Mouse (Mus musculus) adrenal gland, postnatal 25 days (tissue): Measurements from ENCODE around the gene Zcchc7. TPM values are rescaled to one million over a fixed set of nuclear protein-coding genes. Genes with fewer than 3 reads are reported as not detected.

ENCODE experiments used
- DNase-seq: peaks from one replicate; pipeline ENCODE4 v3.0.0; 2021; ENCODE audit warnings: mixed read lengths
- long read RNA-seq: library from polyadenylated mRNA; stranded (forward); transcript quantifications from one replicate; pipeline ENCODE4 v2.0.0, GENCODE M21; 2021
- total RNA-seq: library from RNA; stranded (reverse); gene quantifications from 2 replicates; pipeline ENCODE4 v1.2.3, GENCODE M21; 2021

The Zcchc7 gene
- 61.2 and 71.2 TPM in 2 replicates for total RNA-seq
- long read RNA-seq, partial matches to known transcripts: 1 of 13 reads
- long read RNA-seq, other reads (novel, unspliced or antisense): 9 of 13 reads

DNA sequence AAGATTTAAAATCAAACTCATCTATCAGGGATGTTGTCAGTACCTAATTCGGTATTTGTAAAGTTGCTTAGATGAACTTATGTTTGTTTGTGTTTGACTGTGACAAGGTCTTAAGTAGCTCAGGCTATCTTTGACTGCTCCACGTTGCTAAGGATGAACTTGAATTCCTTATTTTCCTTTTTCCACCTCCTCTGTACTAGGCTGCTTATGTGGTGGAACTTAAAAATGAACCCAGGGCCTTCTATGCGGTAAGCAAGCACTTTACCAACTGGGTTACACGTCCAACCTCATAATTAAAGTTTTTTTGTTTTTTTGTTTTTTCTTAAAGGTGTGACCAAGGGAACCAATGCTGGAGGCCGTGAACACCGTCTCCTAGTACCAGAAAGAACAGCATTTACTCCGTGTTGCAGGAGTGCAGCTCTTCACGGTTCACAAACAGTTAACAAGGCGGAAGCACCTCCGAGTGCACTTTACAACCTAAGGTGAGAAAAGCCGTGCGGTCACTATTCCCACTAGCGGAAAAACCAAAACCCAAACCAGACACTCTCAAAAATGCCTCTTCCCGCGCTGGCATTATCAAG lies at the start of gene Zcchc7:
Gene Zcchc7 (plus strand): TSS at position 325 of the 581 bp plus-strand sequence.
- no peak for DNase-seq

GRCm38 (mm10) chr4:44705967-44706366 lies 49.7 kb upstream of the Zcchc7 start:
- no peak for DNase-seq

- DNase-seq: no peak
Observed at GRCm38 (mm10) chr4:44706865-44707264, 48.8 kb upstream of the Zcchc7 start.

DNA sequence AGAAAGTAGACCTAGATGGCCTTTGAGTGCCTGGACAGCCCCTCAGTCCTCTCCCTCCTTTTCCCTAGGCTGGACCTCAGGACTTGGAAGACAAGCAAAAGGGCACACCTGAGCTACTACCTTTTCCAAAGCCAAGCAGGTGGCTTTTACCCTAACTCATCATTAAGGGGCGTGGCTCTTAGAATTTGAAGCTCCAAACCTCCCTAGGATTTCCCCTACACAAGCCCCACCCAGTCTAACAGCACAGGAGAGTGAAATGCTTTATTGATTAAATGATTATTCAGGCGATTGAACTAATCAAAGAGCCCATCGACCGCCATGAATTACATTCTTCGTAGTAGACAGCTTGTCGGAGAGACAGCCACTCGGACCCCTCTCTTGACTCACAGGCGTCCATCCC lies 47.4 kb upstream of the Zcchc7 start:
- DNase-seq: no peak

GRCm38 (mm10) chr4:44709091-44709695 lies 46.5 kb upstream of the Zcchc7 start:
- DNase-seq: no peak

- DNase-seq: no peak
Observed at GRCm38 (mm10) chr4:44709740-44710700, 45.7 kb upstream of the Zcchc7 start, which contains the start of gene Pax5. TSS of gene Pax5 (minus strand) at chr4:44710487.

GRCm38 (mm10) chr4:44710701-44711097 lies 45.0 kb upstream of the Zcchc7 start:
- no peak for DNase-seq

DNA sequence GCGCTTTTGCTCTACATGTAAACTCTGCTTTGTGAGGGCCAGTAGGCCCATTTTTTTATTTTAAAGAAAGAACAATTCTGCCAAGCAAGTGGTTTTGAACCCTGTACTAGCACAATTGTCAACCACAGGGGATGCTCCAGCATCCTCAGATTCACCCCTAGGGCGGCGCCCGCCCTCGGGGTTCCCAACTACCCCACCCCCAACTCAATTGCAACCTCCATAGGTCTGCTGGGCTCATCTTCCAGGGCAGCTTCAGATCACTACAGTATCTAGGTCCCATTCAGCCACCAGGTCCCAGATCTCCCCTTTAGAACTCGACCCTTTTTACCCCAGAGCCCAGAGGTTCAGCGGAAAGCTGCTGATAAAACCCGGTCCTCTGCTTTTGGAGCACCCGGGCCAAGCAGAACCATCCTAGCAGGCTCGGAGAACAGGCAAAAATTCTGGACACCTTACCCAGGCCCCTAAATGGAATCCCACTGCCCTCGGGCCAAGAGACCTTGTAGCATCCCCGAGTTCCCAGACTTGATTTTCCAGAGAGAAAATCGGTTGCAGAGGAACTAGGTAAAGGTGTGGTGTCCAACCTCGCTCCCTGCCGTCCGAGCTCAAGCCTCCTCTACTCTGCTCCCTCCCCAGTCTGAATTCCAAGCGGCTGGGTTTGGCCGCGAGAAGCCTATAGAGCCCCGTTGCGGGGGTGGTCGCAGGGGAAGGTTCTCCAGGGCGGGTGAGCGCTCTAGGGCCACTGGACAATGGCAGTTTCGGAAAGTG lies 44.4 kb upstream of the Zcchc7 start:
- no peak for DNase-seq

DNA sequence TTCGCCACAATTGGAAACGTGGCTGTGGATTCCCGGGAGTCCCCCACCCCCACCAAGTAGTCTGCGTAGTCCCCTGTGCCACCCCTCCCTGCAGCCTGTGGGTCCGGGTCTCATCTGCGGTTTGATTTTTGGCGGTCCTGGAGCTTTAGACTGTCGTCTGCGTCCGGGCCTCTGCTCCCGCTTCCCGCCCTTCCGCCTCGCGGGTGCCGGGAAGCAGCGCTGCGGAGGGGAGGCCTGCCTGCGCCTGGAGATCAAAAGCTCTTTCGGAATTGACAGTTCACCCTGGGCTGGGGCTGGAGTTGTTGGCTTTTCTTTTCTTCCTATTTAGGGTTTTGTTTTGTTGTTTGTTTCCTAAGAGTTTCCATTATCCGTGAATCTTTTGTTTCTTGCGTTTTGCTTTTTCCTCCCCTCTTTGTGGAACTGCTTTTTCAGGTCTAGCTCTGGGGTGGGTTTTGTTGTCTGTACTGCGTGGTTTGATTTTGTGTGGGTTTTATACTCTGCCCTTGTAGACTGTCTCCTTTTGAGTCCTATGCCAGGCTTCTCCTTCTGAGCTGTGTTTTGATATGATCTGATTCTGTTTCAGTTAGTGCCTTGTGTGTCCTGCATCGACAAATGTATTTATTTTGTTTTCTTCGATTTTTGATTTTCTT lies 43.5 kb upstream of the Zcchc7 start:
- no peak for DNase-seq

GRCm38 (mm10) chr4:44712786-44713553 lies 42.7 kb upstream of the Zcchc7 start:
- no peak for DNase-seq

- no peak for DNase-seq
Observed at GRCm38 (mm10) chr4:44713554-44714051, 42.1 kb upstream of the Zcchc7 start.

DNA sequence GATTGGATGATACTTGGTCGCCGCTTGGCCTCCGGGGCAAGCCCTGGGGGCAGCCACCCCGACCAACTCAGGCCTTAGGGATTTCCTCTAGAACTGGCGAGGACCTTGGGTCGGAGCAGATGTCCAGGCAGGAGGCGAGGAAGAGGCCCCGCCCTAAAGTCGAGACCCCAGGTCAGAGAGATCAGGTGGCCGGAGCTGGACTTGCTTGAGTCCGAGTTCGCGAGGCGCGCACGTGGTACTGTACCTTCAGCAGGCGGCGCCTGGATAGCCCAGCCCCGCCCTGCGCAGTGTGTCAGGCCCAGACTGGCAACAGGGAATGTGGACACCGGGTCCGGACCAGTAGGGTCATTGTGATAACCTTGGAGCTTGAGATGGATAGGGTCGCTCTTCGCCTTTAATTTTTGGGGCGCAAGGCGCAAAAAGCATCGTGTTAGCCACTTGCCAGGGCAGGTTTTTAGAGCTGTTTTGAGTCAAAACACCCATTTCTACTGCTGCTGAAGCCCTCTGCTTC lies 41.5 kb upstream of the Zcchc7 start:
- DNase-seq: no peak

DNA sequence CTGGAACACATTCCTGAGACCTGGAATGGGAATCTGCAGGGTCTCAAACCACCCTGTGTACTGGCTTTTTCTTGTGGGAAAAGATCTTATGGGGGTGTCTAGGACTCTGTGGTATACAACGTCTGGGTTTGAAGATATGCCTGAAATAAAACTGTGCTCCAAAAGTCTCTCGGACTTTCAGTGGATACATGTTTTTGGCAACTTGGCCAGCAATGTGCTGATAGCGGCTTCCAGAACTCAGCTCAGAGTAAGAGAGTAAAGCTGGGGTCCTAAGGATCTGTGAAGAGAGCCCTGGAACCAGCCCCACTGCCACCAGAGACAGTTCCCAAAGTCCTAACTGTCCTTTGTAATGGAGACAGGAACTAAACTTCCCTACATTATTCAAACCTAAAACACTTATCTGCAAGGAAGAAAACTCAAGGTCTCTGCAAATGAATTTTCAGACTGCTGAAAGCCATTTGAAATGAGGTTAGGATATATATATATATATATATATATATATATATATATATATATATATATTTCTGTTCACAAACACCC lies 40.0 kb upstream of the Zcchc7 start:
- no peak for DNase-seq

DNA sequence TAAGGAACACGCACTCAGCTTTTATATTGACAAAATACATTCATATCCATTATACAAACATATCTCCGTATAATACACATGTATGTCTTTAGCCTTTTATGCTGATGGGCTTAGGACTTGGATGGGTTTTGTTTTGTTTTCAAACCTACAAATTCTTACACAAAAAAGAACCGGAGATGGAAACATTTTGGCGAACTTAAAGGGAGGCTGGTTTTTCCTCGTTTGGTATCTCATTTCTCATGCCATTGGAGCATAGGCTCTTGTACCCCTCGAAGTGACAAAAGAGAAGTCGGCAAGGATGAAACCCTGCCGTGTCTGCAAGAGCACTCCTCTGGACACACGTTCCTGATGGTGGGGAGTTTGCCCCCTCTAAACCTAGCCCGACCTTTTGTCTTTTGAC lies 39.3 kb upstream of the Zcchc7 start:
- DNase-seq: no peak

GRCm38 (mm10) chr4:44717676-44718075 lies 38.0 kb upstream of the Zcchc7 start:
- DNase-seq: no peak

GRCm38 (mm10) chr4:44720046-44720445 lies 35.6 kb upstream of the Zcchc7 start:
- no peak for DNase-seq

DNA sequence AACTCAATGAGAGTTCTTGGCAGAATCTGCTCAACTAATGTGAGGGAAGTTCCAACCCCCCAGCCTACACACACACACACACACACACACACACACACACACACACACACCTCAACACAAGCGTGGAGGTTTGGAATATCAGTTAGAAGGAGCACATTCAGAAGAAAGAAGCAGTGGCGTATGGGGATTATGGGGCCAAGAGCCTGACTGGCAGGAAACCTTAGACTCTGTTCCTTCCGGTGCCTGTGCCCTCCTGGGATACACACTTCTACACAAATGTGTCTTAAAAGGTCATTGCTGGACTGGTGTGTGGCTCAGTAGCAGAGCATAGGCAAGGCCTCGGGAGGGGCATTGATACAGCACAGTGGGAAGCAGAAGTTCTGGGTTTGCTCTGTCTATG lies 34.4 kb upstream of the Zcchc7 start:
- no peak for DNase-seq

- DNase-seq: no peak
Observed at GRCm38 (mm10) chr4:44740471-44740870, 15.2 kb upstream of the Zcchc7 start.

GRCm38 (mm10) chr4:44756134-44756951 lies 666 bp downstream of the Zcchc7 start:
- DNase-seq: peak; percentile 89
